Mouse (Mus musculus) midbrain, embryonic 12.5 days (tissue): ENCODE data around the gene Hdgfl2. TPM values are rescaled to one million over a fixed set of nuclear protein-coding genes. Genes with fewer than 3 reads are reported as not detected.
A peak's percentile ranks its signal among the peaks of the same experiment; 100 is the strongest.

Source experiments
- ATAC-seq: fragments of 200-750 bp; cut with Nextera tagmentation; 2 replicates; pipeline ENCODE4 v1.8.0; 2017; ENCODE audit warnings: low read depth, moderate TSS enrichment, moderate library complexity; ENCODE audit not compliant: low FRiP score
- H3K27ac ChIP-seq: fragments of 300-500 bp; sonication (generic); replicated peaks from 2 replicates; pipeline ENCODE4 v1.5.1; 2016; ENCODE audit warnings: mild to moderate bottlenecking
- H3K27me3 ChIP-seq: fragments of 300-500 bp; sonication (generic); 2 replicates; pipeline ENCODE4 v1.6.1; 2016; ENCODE audit warnings: mild to moderate bottlenecking
- H3K36me3 ChIP-seq: fragments of 300-500 bp; sonication (generic); 2 replicates; pipeline ENCODE4 v1.6.1; 2016
- H3K4me1 ChIP-seq: fragments of 300-500 bp; sonication (generic); 2 replicates; pipeline ENCODE4 v1.6.1; 2016
- H3K4me2 ChIP-seq: fragments of 300-500 bp; sonication (generic); replicated peaks from 2 replicates; pipeline ENCODE4 v1.6.1; 2016; ENCODE audit warnings: mild to moderate bottlenecking, moderate library complexity
- H3K4me3 ChIP-seq: fragments of 300-500 bp; sonication (generic); 2 replicates; pipeline ENCODE4 v1.5.1; 2016; ENCODE audit warnings: mild to moderate bottlenecking
- H3K9ac ChIP-seq: fragments of 300-500 bp; sonication (generic); replicated peaks from 2 replicates; pipeline ENCODE4 v1.6.1; 2016; ENCODE audit warnings: mild to moderate bottlenecking, moderate library complexity
- H3K9me3 ChIP-seq: fragments of 300-500 bp; sonication (generic); 2 replicates; pipeline ENCODE4 v1.6.1; 2016; ENCODE audit warnings: mild to moderate bottlenecking
- WGBS: fragments of 180-500 bp; shearing (Covaris S2); methylation state at CpG from one replicate; pipeline ENCODE4 v1.1.7; 2016; 5-methylcytosine and 5-hydroxymethylcytosine counted together
- polyA plus RNA-seq: library from polyadenylated mRNA; unstranded; fragments of >200 nt; fragmentation: Nextera tagmentation; extraction: Ambion mirVana; gene quantifications from 2 replicates; pipeline ENCODE4 v1.2.1, GENCODE M21; 2016

The Hdgfl2 gene
- polyA plus RNA-seq, 1 experiment from 2014 or later = 179 TPM

DNA sequence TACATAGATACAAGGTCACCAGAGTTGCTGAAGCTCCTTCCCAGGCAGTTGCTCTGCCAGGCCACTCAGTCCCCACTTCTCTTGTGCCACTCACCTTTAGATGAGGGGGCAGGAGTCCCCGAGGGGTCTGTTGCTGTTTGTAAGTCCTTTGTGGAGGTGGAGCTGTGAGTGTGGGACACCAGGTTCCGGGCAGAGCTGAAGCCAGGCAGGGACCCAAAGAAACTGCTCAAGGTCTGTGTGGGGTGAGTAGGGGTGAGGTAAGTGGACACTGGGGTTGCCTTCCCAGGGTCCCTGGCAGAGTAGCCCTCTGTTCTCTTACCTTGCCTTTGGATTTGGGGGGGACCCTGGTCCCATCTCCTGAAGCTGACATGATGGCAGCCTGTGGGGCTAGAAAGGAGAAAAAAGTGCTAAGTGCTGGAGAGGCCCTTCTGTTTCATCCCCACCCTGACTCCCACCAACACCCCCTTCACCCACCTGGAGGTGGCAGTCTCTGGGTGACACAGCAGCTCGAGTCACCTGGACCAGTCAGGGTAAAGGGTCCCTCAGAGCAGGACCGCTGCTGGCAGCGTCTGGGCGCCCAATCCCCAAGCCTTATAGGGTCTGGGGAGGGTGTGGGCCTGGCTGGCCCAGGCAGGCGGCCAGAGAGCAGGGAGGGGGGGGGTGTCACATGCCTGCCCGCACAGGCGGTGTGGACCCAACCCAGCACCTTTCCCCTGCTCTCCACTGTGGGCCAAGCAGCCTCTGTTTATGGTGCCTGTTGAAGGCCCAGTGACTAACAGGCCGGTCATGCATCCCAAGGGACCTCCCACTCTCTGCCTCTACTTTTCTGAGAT, 30.0 kb downstream of the Hdgfl2 start, which contains the start of gene Plin4:
Gene Plin4 (minus strand): TSS at position 585 of the 833 bp plus-strand sequence.
- Histone ChIP-seq H3K4me2 (no peak within 1 kb of the TSS), H3K36me3 (0 out of 2 replicates have a peak, but pooled peaks cover 5% of the 10 kb centered on the region), H3K4me1 (peaks cover 4% of the 10 kb centered on the region; the same call in 1 of the 2 replicates), H3K27ac (no peak within 1 kb of the TSS), H3K9ac (no peak within 1 kb of the TSS), H3K9me3 (no peaks in the 10 kb centered on the region), H3K27me3 (no peaks in the 10 kb centered on the region), H3K4me3 (no peak within 1 kb of the TSS)
- no peak for ATAC-seq
- WGBS = 65% methylated on average over 10 of the region's 10 CpGs

DNA sequence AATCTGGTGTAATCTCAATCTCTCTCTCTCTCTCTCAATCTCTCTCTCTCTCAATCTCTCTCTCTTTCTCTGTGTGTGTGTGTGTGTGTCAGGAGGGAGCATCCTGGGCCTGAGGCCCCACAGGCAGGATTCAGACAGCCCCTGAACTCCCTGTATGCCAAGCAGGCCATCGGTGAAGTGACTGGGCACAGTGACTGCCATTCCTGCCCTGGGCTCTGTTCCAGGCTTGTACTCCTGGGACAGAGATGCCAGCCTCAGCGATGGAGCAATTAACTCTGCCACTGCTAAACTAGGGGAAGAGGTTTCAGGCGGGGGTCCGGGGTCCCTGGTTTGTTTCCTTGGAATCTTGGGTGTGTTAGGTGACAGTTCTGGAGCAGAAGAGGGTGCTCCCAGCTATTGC, 31.1 kb downstream of the Hdgfl2 start:
- ATAC-seq = no peak
- 76% methylated on average over 4 of the region's 4 CpGs for WGBS

DNA sequence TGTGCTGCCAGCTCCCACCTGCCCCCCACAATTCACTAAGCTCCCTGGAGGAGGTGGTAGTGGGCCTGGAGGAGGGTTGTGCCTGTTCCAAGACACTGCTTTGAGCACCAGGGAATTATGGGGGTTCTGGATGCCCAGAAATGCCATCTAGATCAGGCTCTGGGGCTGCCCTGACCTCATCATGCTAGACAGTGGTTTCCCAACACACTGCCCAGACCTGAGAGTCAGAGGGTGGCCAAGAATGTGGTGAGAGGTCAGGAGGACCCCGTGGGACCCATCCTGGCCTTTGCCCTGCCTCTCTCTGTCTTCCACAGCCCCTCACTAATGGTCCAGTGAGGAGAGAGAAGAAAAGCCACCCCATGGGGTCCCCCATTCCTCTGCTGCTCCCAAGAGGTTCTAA, 31.6 kb downstream of the Hdgfl2 start:
- no peak for ATAC-seq
- Histone ChIP-seq H3K9me3 (no peaks in the 10 kb centered on the region), H3K4me1 (peaks cover 4% of the 10 kb centered on the region; the same call in 1 of the 2 replicates), H3K36me3 (0 out of 2 replicates have a peak, but pooled peaks cover 5% of the 10 kb centered on the region), H3K4me2 (no peak overlapping the region), H3K9ac (no peak overlapping the region), H3K27me3 (peaks cover 3% of the 10 kb centered on the region; the same call in 1 of the 2 replicates), H3K27ac (no peak overlapping the region), H3K4me3 (no peak overlapping the region)
- 72% methylated on average over 1 of the region's 1 CpGs for WGBS

More for the DNA sequence above, 31.1 kb downstream of the Hdgfl2 start:
- Histone ChIP-seq H3K27me3 (no peaks in the 10 kb centered on the region; the same call in 1 of the 2 replicates), H3K27ac (no peak overlapping the region), H3K4me1 (peaks cover 4% of the 10 kb centered on the region; the same call in 1 of the 2 replicates), H3K4me3 (no peak overlapping the region), H3K9me3 (no peaks in the 10 kb centered on the region), H3K36me3 (0 out of 2 replicates have a peak, but pooled peaks cover 5% of the 10 kb centered on the region), H3K9ac (no peak overlapping the region), H3K4me2 (no peak overlapping the region)

DNA sequence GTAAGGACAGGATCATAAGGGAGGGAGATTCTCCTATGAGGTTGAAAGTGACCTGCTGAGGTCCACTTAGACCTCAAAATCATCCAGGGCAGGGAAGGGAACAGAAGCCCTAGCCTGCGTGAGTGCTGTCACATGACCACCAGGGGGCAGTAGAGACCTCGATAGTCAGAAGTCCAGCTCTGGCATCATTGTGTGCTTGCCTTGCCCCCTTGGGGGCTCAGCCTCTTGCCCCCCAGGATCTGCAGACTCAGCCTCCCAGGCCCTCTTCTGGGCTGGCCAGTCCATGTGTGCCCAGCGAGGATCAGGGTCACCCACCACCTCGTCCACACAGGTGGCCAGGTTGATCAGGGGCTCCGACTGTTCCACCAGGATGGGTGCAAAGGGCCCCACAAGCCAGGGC, 32.4 kb downstream of the Hdgfl2 start:
- Histone ChIP-seq H3K4me3 (no peak overlapping the region), H3K27me3 (peaks cover 11% of the 10 kb centered on the region), H3K4me1 (peaks cover 4% of the 10 kb centered on the region; the same call in 1 of the 2 replicates), H3K27ac (no peak overlapping the region), H3K36me3 (0 out of 2 replicates have a peak, but pooled peaks cover 5% of the 10 kb centered on the region), H3K9me3 (no peaks in the 10 kb centered on the region), H3K4me2 (no peak overlapping the region), H3K9ac (no peak overlapping the region)
- ATAC-seq = 0 out of 2 replicates have a peak, but pooled peaks have one; percentile 7
- WGBS = 44% methylated on average over 5 of the region's 5 CpGs

DNA sequence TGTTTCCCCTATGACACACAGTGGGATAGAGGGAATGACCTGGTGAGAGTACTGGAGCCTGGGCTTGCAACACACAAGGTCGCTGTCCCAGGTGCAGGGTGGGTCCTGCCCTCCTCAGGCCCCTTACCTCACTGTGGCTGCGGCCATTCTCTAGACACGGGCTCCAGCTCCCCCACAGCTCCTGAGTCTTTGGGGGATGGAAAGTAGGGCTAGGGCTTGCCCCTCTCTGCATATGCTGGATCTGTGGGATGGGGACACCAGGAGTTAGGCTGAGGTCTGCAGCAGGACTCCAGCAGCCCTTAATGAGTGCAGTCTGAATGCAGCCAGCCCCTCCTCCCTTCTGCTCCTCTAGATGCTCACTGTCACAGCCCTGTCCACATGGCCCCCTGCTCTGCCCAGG, 33.3 kb downstream of the Hdgfl2 start:
- H3K9me3 ChIP-seq = no peaks in the 10 kb centered on the region
- H3K4me2 ChIP-seq = no peak overlapping the region
- H3K4me1 ChIP-seq = peaks cover 10% of the 10 kb centered on the region
- H3K4me3 ChIP-seq = no peak overlapping the region
- no peak overlapping the region for H3K27ac ChIP-seq
- 70% methylated on average over 3 of the region's 3 CpGs for WGBS
- ATAC-seq = no peak
- H3K27me3 ChIP-seq = peaks cover 17% of the 10 kb centered on the region
- H3K9ac ChIP-seq = no peak overlapping the region
- 0 out of 2 replicates have a peak, but pooled peaks cover 2% of the 10 kb centered on the region for H3K36me3 ChIP-seq

DNA sequence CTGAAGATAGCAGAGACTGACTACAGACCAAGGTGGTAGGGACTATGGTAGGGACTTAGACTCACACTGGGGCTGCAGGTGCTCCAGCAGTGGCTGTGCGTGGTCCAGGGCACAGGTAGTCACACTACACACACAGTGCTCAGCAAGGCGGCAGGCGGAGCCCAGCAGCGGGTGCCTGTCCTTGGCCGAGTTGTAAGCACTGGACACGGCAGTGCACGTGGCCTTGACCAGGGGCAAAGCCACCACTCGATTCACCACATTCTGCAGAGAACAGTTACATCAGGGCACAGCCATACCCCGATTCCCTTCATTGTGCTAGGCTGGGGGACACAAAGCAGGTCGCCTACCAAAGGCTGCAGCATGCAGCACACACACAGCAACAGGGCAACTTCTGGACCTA, 36.8 kb downstream of the Hdgfl2 start:
- H3K9me3 ChIP-seq = no peaks in the 10 kb centered on the region
- ATAC-seq = no peak
- 81% methylated on average over 10 of the region's 10 CpGs for WGBS
- peaks cover 10% of the 10 kb centered on the region for H3K4me1 ChIP-seq
- H3K9ac ChIP-seq = no peak overlapping the region
- H3K36me3 ChIP-seq = no peaks in the 10 kb centered on the region
- peaks cover 50% of the 10 kb centered on the region for H3K27me3 ChIP-seq
- no peak overlapping the region for H3K27ac ChIP-seq
- no peak overlapping the region for H3K4me2 ChIP-seq
- no peak overlapping the region for H3K4me3 ChIP-seq

DNA sequence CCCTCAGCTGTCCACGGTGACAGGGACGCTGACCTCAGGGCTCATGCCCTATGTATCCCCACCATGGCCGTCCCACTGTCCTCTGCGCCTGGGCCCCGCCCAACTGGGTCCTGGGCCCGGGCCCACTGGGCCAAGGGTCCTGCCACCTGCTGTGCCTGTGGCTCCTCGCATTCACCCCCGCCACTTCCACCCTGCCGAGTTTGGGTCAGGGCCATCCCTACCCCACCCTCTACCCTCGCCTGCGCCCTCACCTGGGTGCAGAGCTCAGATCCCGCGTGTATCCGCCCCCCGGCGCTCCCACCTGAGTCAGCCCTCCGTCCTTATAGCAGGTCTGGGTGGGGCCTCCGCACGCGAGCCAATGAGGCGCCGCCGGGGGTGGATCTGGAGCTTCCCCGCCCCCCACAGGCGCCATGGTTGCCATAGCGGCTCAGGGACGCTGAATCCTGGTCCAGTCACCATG, 37.8 kb downstream of the Hdgfl2 start, which contains the start of gene Plin5:
Gene Plin5 (minus strand): TSS at position 346 of the 460 bp plus-strand sequence.
- Histone ChIP-seq H3K9ac (0 out of 2 replicates have a peak within 1 kb of the TSS, but pooled peaks have one; percentile 2), H3K4me3 (peak within 1 kb of the TSS; percentile 24), H3K27ac (no peak within 1 kb of the TSS), H3K27me3 (peaks cover 61% of the 10 kb centered on the region), H3K36me3 (no peaks in the 10 kb centered on the region), H3K4me2 (peak within 1 kb of the TSS; percentile 47), H3K9me3 (peaks cover 5% of the 10 kb centered on the region), H3K4me1 (peaks cover 10% of the 10 kb centered on the region)
- WGBS = 1% methylated on average over 27 of the region's 27 CpGs
- peak; percentile 53; the same call in 1 of the 2 replicates for ATAC-seq

DNA sequence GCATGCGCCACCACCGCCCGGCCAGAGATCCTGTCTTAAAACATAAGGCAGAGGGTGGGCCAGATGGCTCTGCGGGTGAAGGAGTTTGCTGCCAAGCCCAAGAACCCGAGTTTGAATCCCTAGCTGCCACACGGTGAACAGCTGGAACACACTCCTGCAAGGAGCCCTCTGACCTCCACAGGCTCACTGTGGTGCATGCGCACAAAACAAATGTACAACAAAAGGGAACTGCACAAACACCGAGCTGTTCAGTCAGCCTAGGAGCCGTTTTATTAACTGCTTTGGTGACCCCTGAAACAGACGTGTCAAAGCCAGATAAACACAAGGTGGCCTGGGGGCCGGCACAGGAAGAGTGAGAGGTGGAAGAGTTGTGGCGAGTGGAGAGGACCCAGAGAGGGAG, 40.0 kb downstream of the Hdgfl2 start:
- ATAC-seq = no peak

DNA sequence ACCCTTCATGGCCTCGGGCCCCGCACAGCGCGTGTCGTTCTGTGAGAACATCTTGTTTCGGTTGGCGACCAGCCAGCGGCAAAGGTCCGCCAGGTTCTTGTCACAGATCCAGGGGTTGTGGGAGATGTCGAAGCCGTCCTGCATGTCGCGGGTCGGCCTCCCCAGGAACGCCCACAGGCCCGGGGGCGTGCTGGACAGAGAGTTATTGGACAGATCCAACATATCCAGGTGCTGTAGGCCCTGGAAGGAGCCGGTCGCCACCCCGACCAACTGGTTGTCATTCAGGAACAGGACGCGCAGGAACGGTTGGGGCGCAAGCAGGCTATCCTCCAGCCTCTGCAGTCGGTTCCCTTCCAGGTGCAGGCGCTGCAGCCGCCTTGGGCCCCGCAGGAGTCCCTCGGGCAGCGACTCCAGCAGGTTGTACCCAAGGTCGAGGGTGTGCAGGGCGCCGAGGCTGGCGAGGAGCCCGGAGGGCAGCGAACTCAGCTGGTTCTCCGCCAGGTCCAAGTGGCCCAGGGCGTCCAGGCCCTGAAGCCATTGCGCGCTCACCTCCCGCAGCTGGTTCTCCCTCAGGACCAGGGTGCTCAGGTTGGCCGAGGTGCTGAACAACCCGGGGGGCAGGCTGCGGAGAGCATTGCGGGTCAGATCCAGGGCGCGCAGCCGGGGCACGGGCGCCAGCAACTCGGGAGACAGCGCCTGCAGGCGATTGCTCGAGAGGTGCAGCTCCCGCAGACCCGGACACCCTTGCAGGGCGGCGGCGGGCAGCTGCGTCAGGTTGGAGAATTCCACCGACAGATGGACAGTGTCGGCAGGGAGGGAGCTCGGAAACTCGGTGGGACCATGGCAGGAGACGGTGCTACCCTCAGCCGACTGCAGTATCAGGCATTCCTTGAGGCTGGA, 40.8 kb downstream of the Hdgfl2 start:
- no peak for ATAC-seq
- Histone ChIP-seq H3K27ac (no peak overlapping the region), H3K27me3 (peaks cover 90% of the 10 kb centered on the region), H3K4me2 (no peak overlapping the region), H3K36me3 (peaks cover 7% of the 10 kb centered on the region), H3K9me3 (peaks cover 15% of the 10 kb centered on the region), H3K4me1 (peaks cover 14% of the 10 kb centered on the region), H3K9ac (no peak overlapping the region), H3K4me3 (no peak overlapping the region)
- WGBS = 7% methylated on average over 66 of the region's 66 CpGs

More for the DNA sequence above, 40.0 kb downstream of the Hdgfl2 start:
- Histone ChIP-seq H3K4me3 (no peak overlapping the region), H3K27me3 (peaks cover 83% of the 10 kb centered on the region), H3K9ac (no peak overlapping the region), H3K27ac (no peak overlapping the region), H3K36me3 (peaks cover 7% of the 10 kb centered on the region), H3K4me2 (no peak overlapping the region), H3K9me3 (peaks cover 15% of the 10 kb centered on the region), H3K4me1 (peaks cover 10% of the 10 kb centered on the region)
- 50% methylated on average over 12 of the region's 12 CpGs for WGBS

GRCm38 (mm10) chr17:56121826-56122225, 42.4 kb downstream of the Hdgfl2 start, which contains the start of gene Lrg1:
Gene Lrg1 (minus strand): TSS chr17:56122001.
- WGBS = 65% methylated on average over 2 of the region's 2 CpGs
- H3K27me3 ChIP-seq = peaks cover 90% of the 10 kb centered on the region
- H3K9me3 ChIP-seq = peaks cover 15% of the 10 kb centered on the region
- no peak within 1 kb of the TSS for H3K9ac ChIP-seq
- ATAC-seq = no peak
- H3K4me2 ChIP-seq = no peak within 1 kb of the TSS
- H3K36me3 ChIP-seq = peaks cover 7% of the 10 kb centered on the region
- no peak within 1 kb of the TSS for H3K4me3 ChIP-seq
- no peak within 1 kb of the TSS for H3K27ac ChIP-seq
- H3K4me1 ChIP-seq = peaks cover 14% of the 10 kb centered on the region

GRCm38 (mm10) chr17:56123161-56123560, 43.7 kb downstream of the Hdgfl2 start:
- H3K36me3 ChIP-seq = peaks cover 16% of the 10 kb centered on the region
- ATAC-seq = no peak
- peaks cover 80% of the 10 kb centered on the region for H3K27me3 ChIP-seq
- WGBS = 90% methylated on average over 11 of the region's 12 CpGs
- no peak overlapping the region for H3K9ac ChIP-seq
- peaks cover 15% of the 10 kb centered on the region for H3K9me3 ChIP-seq
- H3K4me2 ChIP-seq = no peak overlapping the region
- H3K27ac ChIP-seq = no peak overlapping the region
- H3K4me3 ChIP-seq = no peak overlapping the region
- H3K4me1 ChIP-seq = peaks cover 8% of the 10 kb centered on the region; the same call in 1 of the 2 replicates
